Mouse (Mus musculus): ENCODE data around the gene Cfap45. TPM values are rescaled to one million over a fixed set of nuclear protein-coding genes. Genes with fewer than 3 reads are reported as not detected.

Gene Cfap45
- polyA plus RNA-seq, 1 experiment, result 0.93 TPM

DNA sequence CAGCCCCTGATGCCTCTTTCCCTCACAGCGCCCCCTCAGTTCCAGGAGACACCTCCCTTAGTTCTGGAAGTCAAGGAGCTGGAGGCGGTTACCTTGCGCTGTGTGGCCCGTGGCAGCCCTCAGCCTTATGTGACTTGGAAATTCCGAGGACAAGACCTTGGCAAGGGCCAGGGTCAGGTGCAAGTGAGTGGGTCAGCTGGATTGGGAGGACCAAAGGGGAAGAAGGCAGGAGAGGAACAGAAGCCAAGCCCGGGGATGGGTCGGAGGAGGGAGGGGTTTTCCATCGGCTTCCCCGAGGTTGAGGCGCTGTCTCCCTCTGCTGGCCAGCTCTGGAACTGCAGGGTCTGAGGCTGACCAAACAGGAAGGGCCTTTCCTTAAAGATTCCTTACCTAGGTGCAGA, 30.3 kb upstream of the Cfap45 start:
- H3K9me3 ChIP-seq, result no peaks in the 10 kb centered on the region
- no peak for TF ChIP-seq GATA1 (IDR thresholded peaks at IDR 0.05; ENCODE audit: borderline replicate concordance, low read length)
- TF ChIP-seq FLI1 (IDR thresholded peaks at IDR 0.05; ENCODE audit: low read length), result no peak
- H3K27me3 ChIP-seq (replicated peaks), result peaks cover 89% of the 10 kb centered on the region
- peaks cover 30% of the 10 kb centered on the region for H3K4me1 ChIP-seq
- H3K36me3 ChIP-seq (replicated peaks; ENCODE audit: low read length), result no peaks in the 10 kb centered on the region
- peak overlapping the region; percentile 87 for H3K4me3 ChIP-seq (replicated peaks)

DNA sequence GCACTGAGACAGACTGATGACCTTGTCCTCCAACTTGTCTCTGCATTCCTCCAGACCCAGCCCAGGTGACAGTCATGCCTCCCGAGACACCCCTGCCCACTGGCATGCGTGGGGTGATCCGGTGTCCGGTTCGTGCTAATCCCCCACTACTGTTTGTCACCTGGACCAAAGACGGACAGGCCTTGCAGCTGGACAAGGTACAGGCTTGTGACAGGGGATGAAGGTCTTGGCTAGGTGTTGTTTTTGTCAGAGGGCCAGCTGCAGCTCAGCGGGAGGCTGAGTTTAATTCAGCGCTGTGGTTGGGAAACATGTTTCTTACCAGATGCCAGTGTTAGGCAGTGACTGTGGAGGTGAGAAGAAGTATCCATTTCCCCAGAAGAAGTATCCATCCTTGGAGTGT, 28.6 kb upstream of the Cfap45 start:
- peak overlapping the region; percentile 15 for H3K4me3 ChIP-seq (replicated peaks)
- H3K9me3 ChIP-seq, result no peaks in the 10 kb centered on the region
- H3K27me3 ChIP-seq (replicated peaks), result peaks cover 90% of the 10 kb centered on the region
- peaks cover 41% of the 10 kb centered on the region for H3K4me1 ChIP-seq
- TF ChIP-seq GATA1 (IDR thresholded peaks at IDR 0.05; ENCODE audit: borderline replicate concordance, low read length), result no peak
- TF ChIP-seq FLI1 (IDR thresholded peaks at IDR 0.05; ENCODE audit: low read length), result no peak
- no peaks in the 10 kb centered on the region for H3K36me3 ChIP-seq (replicated peaks; ENCODE audit: low read length)

DNA sequence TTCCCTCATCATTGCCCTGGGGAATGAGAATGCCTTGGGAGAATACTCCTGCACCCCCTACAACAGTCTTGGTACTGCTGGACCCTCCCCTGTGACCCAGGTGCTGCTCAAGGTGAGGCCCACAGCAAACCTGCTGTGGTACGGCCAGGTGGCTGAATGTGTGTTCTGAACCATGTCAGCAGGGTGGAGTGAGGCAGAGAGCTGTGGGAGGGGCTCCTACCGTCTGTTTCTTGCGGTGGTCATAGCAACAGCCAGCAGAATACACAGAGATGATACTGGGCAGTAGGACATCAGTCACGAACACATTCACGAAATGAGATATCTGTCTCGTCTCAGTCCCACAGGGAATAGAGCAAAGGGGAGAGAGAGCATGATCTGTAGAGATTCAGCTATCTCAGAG, 27.1 kb upstream of the Cfap45 start:
- Histone ChIP-seq H3K36me3 (replicated peaks; ENCODE audit: low read length) (no peaks in the 10 kb centered on the region), H3K9me3 (no peaks in the 10 kb centered on the region), H3K4me3 (replicated peaks) (no peak overlapping the region), H3K27me3 (replicated peaks) (peaks cover 87% of the 10 kb centered on the region), H3K4me1 (peaks cover 52% of the 10 kb centered on the region)
- TF ChIP-seq GATA1 (IDR thresholded peaks at IDR 0.05; ENCODE audit: borderline replicate concordance, low read length) (no peak), FLI1 (IDR thresholded peaks at IDR 0.05; ENCODE audit: low read length) (no peak)

DNA sequence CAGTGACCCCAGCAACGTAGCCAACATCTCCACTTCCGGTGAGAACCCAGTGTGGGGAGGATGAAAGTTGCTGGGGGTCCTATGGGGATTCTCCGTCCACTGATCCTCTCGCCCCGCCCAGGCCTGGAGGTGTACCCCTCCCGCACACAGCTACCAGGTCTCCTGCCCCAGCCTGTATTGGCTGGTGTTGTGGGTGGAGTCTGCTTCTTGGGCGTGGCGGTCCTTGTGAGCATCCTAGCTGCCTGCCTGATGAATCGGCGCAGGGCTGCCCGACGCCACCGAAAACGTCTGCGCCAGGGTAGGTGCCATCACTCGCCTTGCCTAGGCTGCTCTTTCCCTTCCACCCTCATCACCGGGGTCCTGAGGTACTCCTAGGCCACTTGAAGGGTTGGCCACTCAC, 24.6 kb upstream of the Cfap45 start:
- no peaks in the 10 kb centered on the region for H3K36me3 ChIP-seq (replicated peaks; ENCODE audit: low read length)
- no peaks in the 10 kb centered on the region for H3K9me3 ChIP-seq
- no peak overlapping the region for H3K4me3 ChIP-seq (replicated peaks)
- TF ChIP-seq GATA1 (IDR thresholded peaks at IDR 0.05; ENCODE audit: borderline replicate concordance, low read length), result no peak
- TF ChIP-seq FLI1 (IDR thresholded peaks at IDR 0.05; ENCODE audit: low read length), result no peak
- H3K4me1 ChIP-seq, result peaks cover 47% of the 10 kb centered on the region
- H3K27me3 ChIP-seq (replicated peaks), result peaks cover 68% of the 10 kb centered on the region

DNA sequence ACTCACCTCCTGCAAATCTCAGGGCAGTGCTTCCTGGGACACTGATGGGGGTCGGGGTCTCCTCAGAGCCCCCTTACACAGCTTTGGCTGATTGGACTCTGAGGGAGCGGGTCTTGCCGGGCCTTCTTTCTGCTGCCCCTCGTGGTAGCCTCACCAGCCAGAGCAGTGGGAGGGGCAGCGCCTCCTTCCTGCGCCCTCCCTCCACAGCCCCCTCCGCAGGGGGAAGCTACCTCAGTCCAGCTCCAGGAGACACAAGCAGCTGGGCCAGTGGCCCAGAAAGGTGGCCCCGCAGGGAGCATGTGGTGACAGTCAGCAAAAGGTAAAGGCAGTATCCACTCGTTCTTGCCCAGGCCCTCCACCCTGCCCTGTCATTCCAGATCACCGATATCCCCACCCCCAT, 23.2 kb upstream of the Cfap45 start:
- Histone ChIP-seq H3K9me3 (no peaks in the 10 kb centered on the region), H3K4me1 (peaks cover 53% of the 10 kb centered on the region), H3K4me3 (replicated peaks) (no peak overlapping the region), H3K36me3 (replicated peaks; ENCODE audit: low read length) (peaks cover 1% of the 10 kb centered on the region), H3K27me3 (replicated peaks) (peaks cover 54% of the 10 kb centered on the region)
- TF ChIP-seq FLI1 (IDR thresholded peaks at IDR 0.05; ENCODE audit: low read length) (no peak), GATA1 (IDR thresholded peaks at IDR 0.05; ENCODE audit: borderline replicate concordance, low read length) (no peak)

DNA sequence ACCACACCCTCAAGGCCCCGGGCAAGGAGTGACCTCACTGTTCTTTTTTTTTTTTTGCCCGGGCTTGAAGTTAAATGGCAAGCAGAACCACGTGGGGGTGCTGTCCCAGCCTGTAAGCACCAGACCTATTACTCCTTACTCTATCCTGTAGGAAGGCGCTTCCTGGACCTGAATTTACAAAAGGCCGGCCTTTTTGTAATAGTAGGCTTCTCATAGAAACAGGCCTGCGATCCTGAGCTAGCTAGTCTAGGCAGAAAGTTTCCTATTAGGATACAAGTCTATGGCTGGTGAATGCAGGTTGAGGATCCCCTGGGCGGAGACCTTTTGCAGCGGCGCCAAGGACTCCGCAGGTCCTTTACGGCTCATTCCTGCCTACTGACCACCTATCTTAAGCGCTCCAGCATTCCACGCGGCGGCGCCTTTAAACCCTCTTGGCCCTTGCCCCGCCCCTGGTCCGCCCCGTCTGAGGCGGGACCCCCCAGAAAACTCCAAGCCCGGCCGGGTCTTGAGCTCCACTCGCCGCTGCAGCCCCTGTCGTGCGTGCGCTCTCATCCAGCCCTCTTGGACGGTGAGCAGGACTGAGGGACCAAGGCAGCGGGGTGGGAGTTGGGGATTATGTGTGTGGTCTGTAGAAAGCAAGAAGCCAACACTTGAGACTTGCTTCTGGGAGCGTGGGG, 20.7 kb upstream of the Cfap45 start, which contains the start of gene Tagln2:
Gene Tagln2 (plus strand): TSS at position 283 of the 677 bp plus-strand sequence.
- Histone ChIP-seq H3K4me3 (replicated peaks) (peak within 1 kb of the TSS; percentile 97), H3K9me3 (no peaks in the 10 kb centered on the region), H3K27me3 (replicated peaks) (peaks cover 31% of the 10 kb centered on the region), H3K4me1 (peaks cover 70% of the 10 kb centered on the region), H3K36me3 (replicated peaks; ENCODE audit: low read length) (peaks cover 22% of the 10 kb centered on the region)
- no peak for TF ChIP-seq GATA1 (IDR thresholded peaks at IDR 0.05; ENCODE audit: borderline replicate concordance, low read length)
- TF ChIP-seq FLI1 (IDR thresholded peaks at IDR 0.05; ENCODE audit: low read length), result no peak

DNA sequence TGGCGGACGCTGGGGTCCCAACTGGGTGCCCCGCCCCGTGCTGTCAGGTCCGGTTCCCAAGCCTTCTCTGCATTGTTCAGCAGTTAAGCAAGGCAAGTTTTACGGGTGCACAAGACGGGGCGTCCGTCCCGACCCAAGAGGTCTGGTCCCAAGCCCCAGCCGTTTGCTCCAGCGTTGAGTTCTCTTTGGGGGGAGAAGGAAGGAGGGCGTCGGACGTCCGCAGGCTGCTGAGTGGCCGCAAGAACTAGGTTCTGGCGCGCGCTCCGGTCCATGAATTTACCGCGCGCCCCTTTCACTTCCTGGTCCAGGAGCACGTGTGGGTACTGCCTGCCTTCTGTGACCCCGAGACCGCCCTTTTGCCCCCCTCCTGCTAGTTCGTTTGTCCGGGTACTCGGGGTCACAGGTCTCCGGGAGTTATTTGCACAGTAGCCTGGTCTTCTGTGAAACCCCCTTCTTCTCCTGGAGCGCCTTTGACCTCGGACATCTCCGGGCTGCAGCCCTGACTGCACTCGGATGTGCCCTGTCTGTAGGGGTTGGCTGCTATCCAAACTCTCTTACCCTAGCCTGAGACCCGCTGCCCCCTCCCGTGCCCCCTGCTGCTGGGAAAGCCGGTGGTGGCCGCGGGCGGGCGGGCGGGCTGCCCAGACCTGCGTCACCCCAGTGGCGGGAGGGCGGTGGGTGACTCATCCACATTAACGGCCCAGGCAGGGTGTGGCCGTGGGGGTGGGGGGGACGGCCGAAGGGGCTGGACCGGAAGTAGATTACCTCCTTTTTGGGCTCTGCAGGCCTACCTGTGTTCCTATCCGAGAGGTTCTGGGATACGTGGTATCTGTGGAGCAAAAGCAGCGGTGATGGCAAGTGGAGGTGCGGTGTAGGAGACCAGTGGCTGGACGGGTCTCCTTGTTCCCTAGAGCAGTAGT, 19.9 kb upstream of the Cfap45 start:
- Histone ChIP-seq H3K36me3 (replicated peaks; ENCODE audit: low read length) (peaks cover 30% of the 10 kb centered on the region), H3K9me3 (no peaks in the 10 kb centered on the region), H3K27me3 (replicated peaks) (peaks cover 23% of the 10 kb centered on the region), H3K4me1 (peaks cover 73% of the 10 kb centered on the region), H3K4me3 (replicated peaks) (peak overlapping the region; percentile 97)
- TF ChIP-seq GATA1 (IDR thresholded peaks at IDR 0.05; ENCODE audit: borderline replicate concordance, low read length) (no peak), FLI1 (IDR thresholded peaks at IDR 0.05; ENCODE audit: low read length) (no peak)

DNA sequence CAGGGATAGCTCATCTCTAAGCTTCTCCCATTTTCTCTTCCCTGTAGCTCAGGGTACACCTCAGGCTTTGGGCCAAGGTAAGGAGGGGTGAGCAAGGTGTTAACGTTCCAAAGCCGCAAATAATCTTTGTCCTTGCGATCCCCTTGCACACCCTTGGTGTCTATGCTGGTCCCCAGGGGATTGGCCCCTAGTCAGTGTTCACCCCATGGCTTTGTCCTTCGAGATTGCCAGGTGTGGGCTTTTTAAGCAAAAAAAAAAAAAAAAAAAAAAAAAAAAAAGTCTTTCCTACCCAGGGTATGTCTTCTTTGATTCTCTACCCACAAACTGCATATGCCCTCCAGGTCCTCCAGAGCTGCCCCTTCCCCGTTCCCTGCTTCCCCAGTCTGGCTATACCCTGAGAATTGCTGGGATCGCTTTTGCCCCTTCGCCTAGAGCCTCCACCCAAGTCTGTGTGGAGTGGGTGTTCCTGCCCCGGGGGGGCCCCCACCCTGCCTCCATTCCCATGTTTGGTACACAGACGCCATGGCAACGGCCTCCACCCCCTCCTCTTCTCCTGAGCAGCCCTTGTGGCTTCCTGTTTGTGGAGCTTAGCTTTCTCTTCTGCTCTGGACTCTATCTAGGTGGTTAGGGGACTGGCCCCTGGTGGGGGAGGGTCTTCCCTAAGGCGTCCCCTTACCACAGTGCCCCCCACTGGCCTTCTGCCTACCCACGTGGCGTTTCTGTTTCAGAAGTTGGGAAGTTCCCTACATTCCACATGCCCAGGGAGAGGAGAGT, 19.0 kb upstream of the Cfap45 start:
- no peak for TF ChIP-seq GATA1 (IDR thresholded peaks at IDR 0.05; ENCODE audit: borderline replicate concordance, low read length)
- TF ChIP-seq FLI1 (IDR thresholded peaks at IDR 0.05; ENCODE audit: low read length), result no peak
- Histone ChIP-seq H3K4me3 (replicated peaks) (peak overlapping the region; percentile 97), H3K36me3 (replicated peaks; ENCODE audit: low read length) (peaks cover 39% of the 10 kb centered on the region), H3K9me3 (no peaks in the 10 kb centered on the region), H3K4me1 (peaks cover 76% of the 10 kb centered on the region), H3K27me3 (replicated peaks) (peaks cover 15% of the 10 kb centered on the region)
